Mouse (Mus musculus) hindbrain, postnatal 0 days (tissue): Measurements from ENCODE around the gene Baz2b. TPM values are rescaled to one million over a fixed set of nuclear protein-coding genes. Genes with fewer than 3 reads are reported as not detected.

Source experiments
- ATAC-seq: fragments of 200-750 bp; cut with Nextera tagmentation; 2 replicates; pipeline ENCODE4 v1.8.0; 2017; ENCODE audit warnings: mild to moderate bottlenecking, moderate TSS enrichment, moderate library complexity
- DNase-seq: peaks from one replicate; pipeline ENCODE4 v3.0.0-alpha.2; 2015; ENCODE audit warnings: low spot score
- H3K27ac ChIP-seq: fragments of 300-500 bp; sonication (generic); 2 replicates; pipeline ENCODE4 v1.5.1; 2014; ENCODE audit warnings: mild to moderate bottlenecking
- H3K27me3 ChIP-seq: fragments of 300-500 bp; sonication (generic); 2 replicates; pipeline ENCODE4 v1.6.1; 2014; ENCODE audit warnings: low read length, mixed read lengths; ENCODE audit not compliant: insufficient read depth
- H3K36me3 ChIP-seq: fragments of 300-500 bp; sonication (generic); 2 replicates; pipeline ENCODE4 v1.6.1; 2014; ENCODE audit warnings: low read length, mixed read lengths; ENCODE audit not compliant: insufficient read depth
- H3K4me1 ChIP-seq: fragments of 300-500 bp; sonication (generic); 2 replicates; pipeline ENCODE4 v1.6.1; 2014; ENCODE audit warnings: antibody characterized with exemption, low read length, mixed read lengths; ENCODE audit not compliant: insufficient read depth
- H3K4me2 ChIP-seq: fragments of 300-500 bp; sonication (generic); 2 replicates; pipeline ENCODE4 v1.6.1; 2014; ENCODE audit warnings: low read depth, mild to moderate bottlenecking, low read length, moderate library complexity, mixed read lengths
- H3K4me3 ChIP-seq: fragments of 300-500 bp; sonication (generic); 2 replicates; pipeline ENCODE4 v1.5.1; 2014; ENCODE audit warnings: low read length
- H3K9ac ChIP-seq: fragments of 300-500 bp; sonication (generic); replicated peaks from 2 replicates; pipeline ENCODE4 v1.6.1; 2014; ENCODE audit warnings: mild to moderate bottlenecking, low read length, moderate library complexity, mixed read lengths
- H3K9me3 ChIP-seq: fragments of 300-500 bp; sonication (generic); 2 replicates; pipeline ENCODE4 v1.6.1; 2016; ENCODE audit warnings: low read length, mixed read lengths
- CTCF ChIP-seq: IDR thresholded peaks from 2 replicates; pipeline ENCODE4 v1.5.1; 2016; ENCODE audit warnings: antibody characterized with exemption, control low read depth, low read depth
- whole genome bisulfite sequencing: fragments of 180-500 bp; shearing (Covaris S2); extraction: QIAGEN DNeasy Blood & Tissue Kit; methylation state at CpG from one replicate; pipeline ENCODE4 v1.1.7; 2014; 5-methylcytosine and 5-hydroxymethylcytosine counted together
- polyA plus RNA-seq: library from polyadenylated mRNA; unstranded; fragments of >200 nt; fragmentation: Nextera tagmentation; extraction: Ambion mirVana; gene quantifications from 2 replicates; pipeline ENCODE4 v1.2.1, GENCODE M21; 2015
- total RNA-seq: library from RNA; depleted of rRNA; stranded (reverse); fragments of >200 nt; gene quantifications from 2 replicates; pipeline ENCODE4 v1.2.3, GENCODE M21; 2014

Baz2b gene
- total and polyA plus RNA-seq, 2 experiments from 2014 or later: 62.3 to 71.3 TPM

- no peaks in the 10 kb centered on the region for H3K27me3 ChIP-seq
- no peak for ATAC-seq
These were observed 241.0 kb downstream of the Baz2b start for GRCm38 (mm10) chr2:59968593-59968992.

GRCm38 (mm10) chr2:59966454-59966853 is 243.2 kb downstream of the Baz2b start:
- Histone ChIP-seq H3K4me2 (no peak overlapping the region), H3K27ac (peak overlapping the region; percentile 26; the same call in 1 of the 2 replicates), H3K9ac (no peak overlapping the region), H3K4me1 (no peaks in the 10 kb centered on the region), H3K27me3 (no peaks in the 10 kb centered on the region), H3K4me3 (no peak overlapping the region), H3K9me3 (no peaks in the 10 kb centered on the region), H3K36me3 (peaks cover 17% of the 10 kb centered on the region; the same call in 1 of the 2 replicates)
- WGBS: 35% methylated on average over 6 of the region's 6 CpGs
- TF ChIP-seq CTCF: no peak
- peak; percentile 51 for DNase-seq
- peak; percentile 80 for ATAC-seq

More at GRCm38 (mm10) chr2:59968593-59968992, 241.0 kb downstream of the Baz2b start:
- H3K9me3 ChIP-seq: no peaks in the 10 kb centered on the region
- no peak for TF ChIP-seq CTCF
- no peak overlapping the region for H3K4me2 ChIP-seq
- WGBS: 88% methylated on average over 7 of the region's 7 CpGs
- no peak overlapping the region for H3K27ac ChIP-seq
- no peak overlapping the region for H3K9ac ChIP-seq
- peaks cover 9% of the 10 kb centered on the region; the same call in 1 of the 2 replicates for H3K36me3 ChIP-seq
- no peak for DNase-seq
- no peaks in the 10 kb centered on the region for H3K4me1 ChIP-seq
- no peak overlapping the region for H3K4me3 ChIP-seq

GRCm38 (mm10) chr2:59963011-59963410 is 246.6 kb downstream of the Baz2b start:
- Histone ChIP-seq H3K27ac (no peak overlapping the region), H3K4me3 (no peak overlapping the region), H3K27me3 (no peaks in the 10 kb centered on the region), H3K9ac (no peak overlapping the region), H3K4me1 (no peaks in the 10 kb centered on the region), H3K36me3 (peaks cover 8% of the 10 kb centered on the region; the same call in 1 of the 2 replicates), H3K4me2 (no peak overlapping the region), H3K9me3 (no peaks in the 10 kb centered on the region)
- no peak for TF ChIP-seq CTCF
- DNase-seq (no peak), ATAC-seq (no peak)
- 46% methylated on average over 5 of the region's 5 CpGs for WGBS

GRCm38 (mm10) chr2:59962579-59962978 is 247.1 kb downstream of the Baz2b start:
- 88% methylated on average over 4 of the region's 4 CpGs for WGBS
- ATAC-seq: no peak
- Histone ChIP-seq H3K4me1 (no peaks in the 10 kb centered on the region), H3K36me3 (peaks cover 8% of the 10 kb centered on the region; the same call in 1 of the 2 replicates), H3K4me2 (no peak overlapping the region), H3K9me3 (no peaks in the 10 kb centered on the region), H3K4me3 (no peak overlapping the region), H3K9ac (no peak overlapping the region), H3K27me3 (no peaks in the 10 kb centered on the region), H3K27ac (no peak overlapping the region)
- DNase-seq: no peak
- no peak for TF ChIP-seq CTCF

GRCm38 (mm10) chr2:59960495-59960772 is 249.2 kb downstream of the Baz2b start:
- no peaks in the 10 kb centered on the region for H3K4me1 ChIP-seq
- no peak for TF ChIP-seq CTCF
- ATAC-seq (no peak), DNase-seq (no peak)
- H3K27me3 ChIP-seq: no peaks in the 10 kb centered on the region
- no peak overlapping the region for H3K4me2 ChIP-seq
- H3K9ac ChIP-seq: no peak overlapping the region
- H3K36me3 ChIP-seq: peaks cover 12% of the 10 kb centered on the region; the same call in 1 of the 2 replicates
- 88% methylated on average over 2 of the region's 2 CpGs for WGBS
- no peak overlapping the region for H3K4me3 ChIP-seq
- H3K27ac ChIP-seq: no peak overlapping the region
- no peaks in the 10 kb centered on the region for H3K9me3 ChIP-seq

GRCm38 (mm10) chr2:59959668-59960494 is 249.8 kb downstream of the Baz2b start:
- ATAC-seq: no peak
- Histone ChIP-seq H3K4me3 (no peak overlapping the region), H3K9me3 (no peaks in the 10 kb centered on the region), H3K27me3 (no peaks in the 10 kb centered on the region), H3K27ac (no peak overlapping the region), H3K4me2 (no peak overlapping the region), H3K36me3 (peaks cover 12% of the 10 kb centered on the region; the same call in 1 of the 2 replicates), H3K4me1 (no peaks in the 10 kb centered on the region), H3K9ac (no peak overlapping the region)
- no peak for DNase-seq
- 83% methylated on average over 14 of the region's 14 CpGs for WGBS
- TF ChIP-seq CTCF: no peak

GRCm38 (mm10) chr2:59958543-59958942 is 251.1 kb downstream of the Baz2b start:
- TF ChIP-seq CTCF: no peak; the same call in 1 of the 2 replicates
- no peak overlapping the region for H3K4me2 ChIP-seq
- no peak overlapping the region for H3K27ac ChIP-seq
- no peaks in the 10 kb centered on the region for H3K4me1 ChIP-seq
- ATAC-seq (0 out of 2 replicates have a peak, but pooled peaks have one; percentile 66), DNase-seq (peak; percentile 74)
- no peaks in the 10 kb centered on the region for H3K27me3 ChIP-seq
- peaks cover 12% of the 10 kb centered on the region; the same call in 1 of the 2 replicates for H3K36me3 ChIP-seq
- H3K4me3 ChIP-seq: no peak overlapping the region
- H3K9ac ChIP-seq: no peak overlapping the region
- no peaks in the 10 kb centered on the region for H3K9me3 ChIP-seq
- 22% methylated on average over 6 of the region's 6 CpGs for WGBS
